In the genomic region with DNA sequence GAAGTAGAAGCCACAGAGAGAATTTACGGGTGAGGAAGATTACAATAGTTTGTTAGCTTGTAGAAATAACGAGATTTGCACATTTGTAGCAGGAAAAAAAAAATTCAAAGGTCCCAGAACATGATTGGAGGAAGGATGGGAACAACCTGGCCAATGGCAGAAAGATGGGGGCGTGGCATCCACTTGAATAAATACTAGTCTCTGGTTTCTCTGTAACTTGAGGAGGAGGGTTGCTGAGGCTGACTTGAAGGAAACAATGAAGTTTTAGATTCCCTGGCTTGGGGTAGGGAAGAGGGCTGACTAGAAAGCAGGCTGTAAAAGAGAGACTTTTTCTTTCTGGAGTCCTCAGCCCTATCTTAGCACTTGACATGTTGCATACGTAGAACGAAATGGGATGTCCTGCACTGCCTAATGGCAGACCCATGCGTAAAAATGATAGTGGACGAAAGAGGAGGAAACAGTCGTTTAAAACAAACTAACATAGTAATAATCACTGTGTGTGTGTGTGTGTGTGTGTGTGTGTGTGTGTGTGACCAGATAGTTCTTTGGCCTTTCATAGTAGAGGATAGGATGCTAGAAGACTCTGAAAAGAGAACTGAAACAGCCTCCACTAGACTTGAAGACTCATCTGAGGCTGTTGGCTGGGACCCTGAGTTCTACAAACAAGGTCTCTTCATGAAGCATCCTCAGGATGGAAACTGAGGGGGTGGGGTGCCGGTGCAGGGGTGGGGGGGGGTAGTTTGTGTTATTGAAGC, we compare ENCODE assay signal across 11 mouse cellular contexts.
A peak's percentile ranks its signal among the peaks of the same experiment; 100 is the strongest.
DNase-seq lines count a peak whose midpoint lies in the region; ATAC-seq and TF ChIP-seq lines count a peak whose summit lies in the region.
"Had no signal": no experiment of that assay in that cellular context is flagged by ENCODE, and none has a peak within 500 bp of the region (broad histone marks: within the 10 kb centered on the region; RNA-seq: fewer than 3 reads in every experiment).

No protein-coding gene starts in this region.

- no peak overlapping the region for H3K4me2 ChIP-seq in heart, embryonic 12.5 days
- H3K4me2 ChIP-seq in lung, postnatal 0 days (replicated peaks; ENCODE audit: low read depth, low read length) = no peak overlapping the region
- H3K4me2 ChIP-seq in limb, embryonic 14.5 days (replicated peaks; ENCODE audit: low read depth, low read length, severe bottlenecking) = no peak overlapping the region
- H3K4me2 ChIP-seq: stomach, embryonic 15.5 days had no signal

- H3K27ac ChIP-seq in heart, embryonic 12.5 days (ENCODE audit: poor library complexity, severe bottlenecking) = no peak overlapping the region
- no peak overlapping the region for H3K27ac ChIP-seq in lung, postnatal 0 days (ENCODE audit: low read length)
- H3K27ac ChIP-seq in limb, embryonic 14.5 days (replicated peaks; ENCODE audit: low read depth, low read length) = no peak overlapping the region
- H3K27ac ChIP-seq: stomach, embryonic 15.5 days had no signal

- no peak for ATAC-seq in heart, embryonic 12.5 days (ENCODE audit: insufficient number of reproducible peaks, low FRiP score)
- ATAC-seq in lung, postnatal 0 days = no peak
- peak; percentile 73 for ATAC-seq in limb, embryonic 14.5 days (ENCODE audit: low FRiP score, low read depth)
- no peak for ATAC-seq in monocyte, adult 5-6 weeks (replicated peaks; ENCODE audit: insufficient number of reproducible peaks, low FRiP score, low TSS enrichment, poor library complexity, severe bottlenecking)
- ATAC-seq: activated CD4-positive, CD25-positive, alpha-beta regulatory T cell, adult 4 months had no signal

- no peaks in the 10 kb centered on the region for H3K27me3 ChIP-seq in heart, embryonic 12.5 days (replicated peaks)
- no peaks in the 10 kb centered on the region for H3K27me3 ChIP-seq in lung, postnatal 0 days (replicated peaks; ENCODE audit: insufficient read depth, low read length)
- H3K27me3 ChIP-seq in limb, embryonic 14.5 days (ENCODE audit: control insufficient read depth, insufficient read depth, low read length) = no peaks in the 10 kb centered on the region
- H3K27me3 ChIP-seq: stomach, embryonic 15.5 days had no signal

- H3K4me3 ChIP-seq in heart, embryonic 12.5 days = no peak overlapping the region
- no peak overlapping the region for H3K4me3 ChIP-seq in lung, postnatal 0 days (ENCODE audit: low read depth, low read length)
- H3K4me3 ChIP-seq in limb, embryonic 14.5 days (replicated peaks; ENCODE audit: low read length) = no peak overlapping the region
- H3K4me3 ChIP-seq: stomach, embryonic 15.5 days had no signal

- H3K36me3 ChIP-seq in heart, embryonic 12.5 days = no peaks in the 10 kb centered on the region
- no peaks in the 10 kb centered on the region for H3K36me3 ChIP-seq in lung, postnatal 0 days (ENCODE audit: insufficient read depth, low read length)
- H3K36me3 ChIP-seq in limb, embryonic 14.5 days (ENCODE audit: control insufficient read depth, insufficient read depth, low read length) = no peaks in the 10 kb centered on the region
- H3K36me3 ChIP-seq: stomach, embryonic 15.5 days had no signal

- H3K4me1 ChIP-seq in heart, embryonic 12.5 days (replicated peaks) = peaks cover 25% of the 10 kb centered on the region
- H3K4me1 ChIP-seq in lung, postnatal 0 days (ENCODE audit: insufficient read depth, low read depth, low read length) = peaks cover 6% of the 10 kb centered on the region; the same call in 1 of the 2 replicates
- peaks cover 16% of the 10 kb centered on the region; the same call in 1 of the 2 replicates for H3K4me1 ChIP-seq in limb, embryonic 14.5 days (ENCODE audit: control insufficient read depth, insufficient read depth, low read length)

- 56% methylated on average over 9 of the region's 9 CpGs for WGBS in heart, embryonic 12.5 days
- WGBS in lung, postnatal 0 days = 46% methylated on average over 9 of the region's 9 CpGs
- 49% methylated on average over 9 of the region's 9 CpGs for WGBS in limb, embryonic 14.5 days

- H3K9ac ChIP-seq in heart, embryonic 12.5 days = no peak overlapping the region
- no peak overlapping the region for H3K9ac ChIP-seq in lung, postnatal 0 days (replicated peaks; ENCODE audit: low read depth)
- H3K9ac ChIP-seq in limb, embryonic 14.5 days (ENCODE audit: low read depth, low read length, severe bottlenecking) = no peak overlapping the region
- H3K9ac ChIP-seq: stomach, embryonic 15.5 days had no signal

- TF ChIP-seq EP300 in lung, postnatal 0 days (IDR thresholded peaks at IDR 0.05) = no peak

- no peak for TF ChIP-seq POLR2A in limb, embryonic 14.5 days (IDR thresholded peaks at IDR 0.05; ENCODE audit: borderline replicate concordance, extremely low read depth, insufficient read depth, insufficient read length)

- peak; percentile 39 for DNase-seq in heart, adult 11 months
- peak; percentile 66 for DNase-seq in lung, postnatal 0 days (ENCODE audit: low spot score)
- DNase-seq in lung, postnatal 4 days = no peak
- peak; percentile 80 for DNase-seq in embryo, embryonic 11 days
- peak; percentile 82 for DNase-seq in limb, embryonic 14.5 days (ENCODE audit: low spot score)
- DNase-seq in adrenal gland, postnatal 10 days = no peak
- DNase-seq: kidney, adult 9 months had no signal

- TF ChIP-seq CTCF in lung, postnatal 0 days (IDR thresholded peaks at IDR 0.05) = no peak

- no peaks in the 10 kb centered on the region for H3K9me3 ChIP-seq in heart, embryonic 12.5 days (replicated peaks)
- H3K9me3 ChIP-seq in lung, postnatal 0 days (ENCODE audit: low read length) = no peaks in the 10 kb centered on the region
- H3K9me3 ChIP-seq in limb, embryonic 14.5 days (ENCODE audit: control insufficient read depth, low read length) = no peaks in the 10 kb centered on the region
- H3K9me3 ChIP-seq: stomach, embryonic 15.5 days had no signal

Comparison
In these comparisons a context has a peak if more than half of its experiments do, and no peak if none do; other contexts are left out.
1. DNase-seq: peak in heart, adult 11 months (single experiment), lung, postnatal 0 days (single experiment), embryo, embryonic 11 days (single experiment) and limb, embryonic 14.5 days (single experiment); none in lung, postnatal 4 days (0 of 2) and adrenal gland, postnatal 10 days (single experiment).